Mouse (Mus musculus) heart, embryonic 11.5 days (tissue): ENCODE data around the gene Fam234b. TPM values are rescaled to one million over a fixed set of nuclear protein-coding genes. Genes with fewer than 3 reads are reported as not detected.

ENCODE experiments used
- ATAC-seq: fragments of 200-750 bp; cut with Nextera tagmentation; replicated peaks from 2 replicates; pipeline ENCODE4 v1.8.0; 2017; ENCODE audit warnings: moderate library complexity; ENCODE audit not compliant: insufficient number of reproducible peaks, low FRiP score, low TSS enrichment
- H3K27ac ChIP-seq: fragments of 300-500 bp; sonication (generic); 2 replicates; pipeline ENCODE4 v1.5.1; 2014; ENCODE audit warnings: mild to moderate bottlenecking, low read depth, low read length
- H3K27me3 ChIP-seq: fragments of 300-500 bp; sonication (generic); 2 replicates; pipeline ENCODE4 v1.6.1; 2014; ENCODE audit warnings: mild to moderate bottlenecking, low read length, mixed read lengths; ENCODE audit not compliant: control insufficient read depth, insufficient read depth
- H3K36me3 ChIP-seq: fragments of 300-500 bp; sonication (generic); 2 replicates; pipeline ENCODE4 v1.6.1; 2014; ENCODE audit warnings: mild to moderate bottlenecking, low read length, moderate library complexity, mixed read lengths; ENCODE audit not compliant: control insufficient read depth, insufficient read depth
- H3K4me1 ChIP-seq: fragments of 300-500 bp; sonication (generic); 2 replicates; pipeline ENCODE4 v1.6.1; 2014; ENCODE audit warnings: low read length; ENCODE audit not compliant: control insufficient read depth, insufficient read depth
- H3K4me2 ChIP-seq: fragments of 300-500 bp; sonication (generic); 2 replicates; pipeline ENCODE4 v1.6.1; 2014; ENCODE audit warnings: mild to moderate bottlenecking, moderate library complexity
- H3K4me3 ChIP-seq: fragments of 300-500 bp; sonication (generic); 2 replicates; pipeline ENCODE4 v1.5.1; 2014; ENCODE audit warnings: low read depth, low read length
- H3K9ac ChIP-seq: fragments of 300-500 bp; sonication (generic); 2 replicates; pipeline ENCODE4 v1.6.1; 2014; ENCODE audit warnings: mild to moderate bottlenecking, low read depth, low read length, moderate library complexity
- H3K9me3 ChIP-seq: fragments of 300-500 bp; sonication (generic); replicated peaks from 2 replicates; pipeline ENCODE4 v1.6.1; 2016; ENCODE audit warnings: low read length; ENCODE audit not compliant: control insufficient read depth
- WGBS: fragments of 180-500 bp; shearing (Covaris S2); extraction: QIAGEN DNeasy Blood & Tissue Kit; methylation state at CpG from one replicate; pipeline ENCODE4 v1.1.7; 2014; ENCODE audit not compliant: insufficient replicate concordance; 5-methylcytosine and 5-hydroxymethylcytosine counted together
- polyA plus RNA-seq: library from polyadenylated mRNA; unstranded; fragments of >200 nt; fragmentation: Nextera tagmentation; extraction: Ambion mirVana; gene quantifications from 2 replicates; pipeline ENCODE4 v1.2.1, GENCODE M21; 2014

The Fam234b gene
- polyA plus RNA-seq, 1 experiment from 2014 or later: 11.3 TPM

DNA sequence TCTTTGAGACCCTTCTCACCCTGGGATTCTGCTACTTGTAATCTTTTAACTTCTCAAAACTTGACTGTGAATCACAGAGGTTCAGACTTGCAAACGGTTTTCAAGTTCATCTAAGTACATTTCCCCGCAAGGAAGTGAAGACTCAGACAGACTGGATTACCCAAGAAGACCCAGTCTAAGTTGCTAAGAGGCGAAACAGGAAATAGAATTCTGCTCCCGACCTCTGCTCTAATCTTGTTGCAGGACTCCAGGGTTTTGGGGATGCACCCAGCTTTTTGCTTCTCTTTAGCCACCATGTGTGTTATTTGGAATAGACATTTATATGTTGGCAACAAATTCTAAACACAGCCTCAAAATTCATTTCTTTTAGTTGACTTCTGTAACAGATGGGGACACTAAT, 36.4 kb upstream of the Fam234b start:
- H3K4me3 ChIP-seq: no peak overlapping the region
- H3K4me1 ChIP-seq: peaks cover 16% of the 10 kb centered on the region; the same call in 1 of the 2 replicates
- ATAC-seq: no peak
- H3K27me3 ChIP-seq: no peaks in the 10 kb centered on the region
- no peaks in the 10 kb centered on the region for H3K9me3 ChIP-seq
- H3K9ac ChIP-seq: no peak overlapping the region
- H3K36me3 ChIP-seq: no peaks in the 10 kb centered on the region
- no peak overlapping the region for H3K4me2 ChIP-seq
- no peak overlapping the region for H3K27ac ChIP-seq
- WGBS: 62% methylated on average over 4 of the region's 4 CpGs

DNA sequence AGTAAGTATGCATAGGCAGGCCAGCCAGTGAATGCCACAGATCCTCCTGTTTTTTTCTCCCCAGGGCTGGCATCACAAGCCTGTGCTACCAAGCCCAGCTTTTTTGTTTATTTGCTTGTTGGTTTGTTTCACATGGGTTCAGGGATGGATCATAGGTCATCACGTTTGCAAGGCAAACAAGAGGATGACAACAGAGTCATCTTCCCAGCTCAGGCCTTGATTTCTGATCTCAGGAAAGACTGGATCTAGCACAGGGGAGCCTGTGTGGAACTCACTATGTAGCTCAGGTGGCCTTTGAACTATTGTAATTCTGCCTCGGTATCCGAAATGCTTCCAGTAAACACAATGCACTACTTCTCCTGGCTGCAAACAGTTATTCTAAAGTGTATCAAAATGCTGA, 35.5 kb upstream of the Fam234b start:
- no peak for ATAC-seq
- Histone ChIP-seq H3K36me3 (no peaks in the 10 kb centered on the region), H3K9ac (no peak overlapping the region), H3K4me2 (no peak overlapping the region), H3K9me3 (no peaks in the 10 kb centered on the region), H3K27ac (no peak overlapping the region), H3K4me3 (no peak overlapping the region), H3K27me3 (no peaks in the 10 kb centered on the region), H3K4me1 (peaks cover 15% of the 10 kb centered on the region; the same call in 1 of the 2 replicates)
- 84% methylated on average over 3 of the region's 3 CpGs for WGBS

DNA sequence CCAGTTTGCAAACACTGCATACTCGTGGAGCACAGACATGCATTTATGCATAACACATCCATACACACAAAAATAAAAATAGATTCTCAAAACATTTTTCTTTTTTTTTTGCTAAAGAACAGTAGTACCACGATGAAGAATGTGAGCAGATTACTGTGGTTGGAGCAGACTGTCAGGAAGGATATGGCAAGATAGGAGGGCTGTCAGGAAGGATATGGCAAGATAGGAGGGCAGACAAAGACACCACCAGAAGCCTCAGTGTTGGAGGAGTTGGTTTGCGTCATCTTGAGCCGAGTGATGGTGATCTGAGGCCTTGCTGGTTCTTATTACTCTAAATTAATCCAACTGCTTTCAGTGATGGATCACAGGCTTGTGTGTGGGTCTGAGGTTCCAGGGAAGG, 34.9 kb upstream of the Fam234b start:
- Histone ChIP-seq H3K9ac (no peak overlapping the region), H3K27me3 (no peaks in the 10 kb centered on the region), H3K27ac (peak overlapping the region; percentile 62), H3K4me3 (no peak overlapping the region), H3K4me2 (0 out of 2 replicates have a peak overlapping the region, but pooled peaks have one; percentile 2), H3K4me1 (peaks cover 13% of the 10 kb centered on the region; the same call in 1 of the 2 replicates), H3K36me3 (no peaks in the 10 kb centered on the region), H3K9me3 (no peaks in the 10 kb centered on the region)
- no peak for ATAC-seq
- 53% methylated on average over 4 of the region's 4 CpGs for WGBS

DNA sequence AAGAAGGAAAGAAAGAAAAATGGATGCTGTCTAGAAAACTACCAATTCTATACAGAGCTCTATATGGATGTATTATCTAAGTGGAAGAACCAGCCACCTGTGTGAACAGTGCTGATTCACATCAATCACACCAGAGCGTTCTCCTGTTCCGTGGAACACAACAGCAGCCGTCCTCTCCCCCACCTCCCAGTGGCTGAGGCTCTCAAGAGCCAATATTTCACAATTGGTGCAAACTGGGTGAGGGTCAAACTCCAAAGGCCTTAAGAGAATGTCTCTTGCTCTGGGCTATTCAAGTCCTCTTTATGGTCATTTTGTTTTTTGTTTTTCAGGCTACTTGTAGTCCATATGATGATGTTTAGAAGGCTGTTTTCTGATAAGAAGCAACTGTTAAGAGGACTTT, 32.6 kb upstream of the Fam234b start:
- peak overlapping the region; percentile 24; the same call in 1 of the 2 replicates for H3K4me2 ChIP-seq
- H3K4me3 ChIP-seq: no peak overlapping the region
- no peaks in the 10 kb centered on the region for H3K36me3 ChIP-seq
- H3K27me3 ChIP-seq: no peaks in the 10 kb centered on the region
- no peaks in the 10 kb centered on the region for H3K9me3 ChIP-seq
- peaks cover 13% of the 10 kb centered on the region; the same call in 1 of the 2 replicates for H3K4me1 ChIP-seq
- H3K27ac ChIP-seq: no peak overlapping the region
- no peak for ATAC-seq
- 64% methylated on average over 3 of the region's 3 CpGs for WGBS
- H3K9ac ChIP-seq: no peak overlapping the region

DNA sequence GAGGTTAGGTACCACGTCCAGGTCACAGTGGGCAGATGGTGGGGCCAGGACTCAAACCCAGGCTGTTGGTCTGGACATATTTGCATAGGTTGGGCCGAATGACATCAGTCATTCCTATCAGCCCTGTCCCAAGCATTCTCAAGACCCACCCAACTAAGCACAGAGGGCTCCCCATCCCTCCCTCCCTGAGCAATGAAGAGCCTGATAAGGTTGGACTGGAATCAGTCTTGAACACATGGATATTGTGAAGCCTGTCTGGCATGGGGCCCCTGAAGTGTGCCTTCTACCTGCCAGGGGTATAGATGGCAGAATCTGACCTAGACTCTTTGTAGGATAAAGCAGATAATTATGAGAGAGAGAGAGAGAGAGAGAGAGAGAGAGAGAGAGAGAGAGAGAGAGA, 32.1 kb upstream of the Fam234b start:
- Histone ChIP-seq H3K9ac (no peak overlapping the region), H3K27me3 (no peaks in the 10 kb centered on the region), H3K27ac (0 out of 2 replicates have a peak overlapping the region, but pooled peaks have one; percentile 47), H3K4me2 (peak overlapping the region; percentile 24; the same call in 1 of the 2 replicates), H3K4me3 (no peak overlapping the region), H3K9me3 (no peaks in the 10 kb centered on the region), H3K4me1 (peaks cover 13% of the 10 kb centered on the region; the same call in 1 of the 2 replicates), H3K36me3 (no peaks in the 10 kb centered on the region)
- 63% methylated on average over 2 of the region's 2 CpGs for whole genome bisulfite sequencing
- ATAC-seq: peak; percentile 50; the same call in 1 of the 2 replicates

DNA sequence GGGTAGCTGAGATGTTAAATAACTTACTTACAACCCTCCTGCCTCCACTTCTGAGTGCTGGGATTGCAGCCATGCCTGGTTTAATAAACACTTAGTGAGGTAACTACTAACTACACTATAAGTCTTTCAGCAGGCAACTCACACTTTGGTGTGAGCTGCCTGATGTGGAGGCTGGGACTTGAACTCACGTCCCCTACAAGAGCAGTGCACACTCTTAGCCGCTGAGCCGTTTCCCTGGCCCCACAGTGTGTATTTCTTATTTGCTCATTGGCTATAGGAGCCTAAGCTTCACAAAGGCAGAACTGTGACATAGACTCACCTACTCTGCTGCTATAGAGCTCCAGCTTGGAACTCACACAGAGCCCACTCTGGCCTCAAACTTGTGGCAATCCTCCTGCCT, 31.5 kb upstream of the Fam234b start:
- no peaks in the 10 kb centered on the region for H3K36me3 ChIP-seq
- peak overlapping the region; percentile 75; the same call in 1 of the 2 replicates for H3K4me3 ChIP-seq
- H3K9ac ChIP-seq: peak overlapping the region; percentile 39; the same call in 1 of the 2 replicates
- H3K9me3 ChIP-seq: no peaks in the 10 kb centered on the region
- 82% methylated on average over 3 of the region's 3 CpGs for WGBS
- H3K27ac ChIP-seq: peak overlapping the region; percentile 47; the same call in 1 of the 2 replicates
- no peaks in the 10 kb centered on the region for H3K27me3 ChIP-seq
- peak overlapping the region; percentile 82 for H3K4me2 ChIP-seq
- no peak for ATAC-seq
- H3K4me1 ChIP-seq: peaks cover 13% of the 10 kb centered on the region; the same call in 1 of the 2 replicates

DNA sequence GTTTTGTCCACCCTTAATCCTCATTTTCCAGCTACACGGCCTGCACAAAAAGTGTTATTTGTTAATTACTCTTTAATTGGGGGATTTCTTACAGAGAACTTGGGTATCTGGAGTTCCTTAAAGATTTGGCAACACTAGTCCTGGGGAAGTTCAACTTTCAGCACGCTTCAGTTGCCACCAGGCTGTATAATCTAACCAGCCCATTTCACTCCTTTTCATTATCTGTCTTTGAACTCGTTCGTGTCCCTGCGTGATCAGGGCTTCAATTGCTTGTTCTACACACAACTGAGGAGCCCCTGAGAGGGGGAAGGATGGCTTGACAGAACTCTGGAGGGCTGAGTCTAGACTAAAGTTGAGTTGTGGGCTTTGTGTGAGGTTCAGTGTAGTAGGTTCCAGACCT, 31.1 kb upstream of the Fam234b start:
- Histone ChIP-seq H3K27me3 (no peaks in the 10 kb centered on the region), H3K4me1 (peaks cover 13% of the 10 kb centered on the region; the same call in 1 of the 2 replicates), H3K9me3 (no peaks in the 10 kb centered on the region), H3K4me3 (peak overlapping the region; percentile 75), H3K36me3 (no peaks in the 10 kb centered on the region), H3K9ac (no peak overlapping the region; the same call in 1 of the 2 replicates), H3K4me2 (peak overlapping the region; percentile 82), H3K27ac (peak overlapping the region; percentile 84; the same call in 1 of the 2 replicates)
- 55% methylated on average over 5 of the region's 5 CpGs for WGBS
- no peak for ATAC-seq

DNA sequence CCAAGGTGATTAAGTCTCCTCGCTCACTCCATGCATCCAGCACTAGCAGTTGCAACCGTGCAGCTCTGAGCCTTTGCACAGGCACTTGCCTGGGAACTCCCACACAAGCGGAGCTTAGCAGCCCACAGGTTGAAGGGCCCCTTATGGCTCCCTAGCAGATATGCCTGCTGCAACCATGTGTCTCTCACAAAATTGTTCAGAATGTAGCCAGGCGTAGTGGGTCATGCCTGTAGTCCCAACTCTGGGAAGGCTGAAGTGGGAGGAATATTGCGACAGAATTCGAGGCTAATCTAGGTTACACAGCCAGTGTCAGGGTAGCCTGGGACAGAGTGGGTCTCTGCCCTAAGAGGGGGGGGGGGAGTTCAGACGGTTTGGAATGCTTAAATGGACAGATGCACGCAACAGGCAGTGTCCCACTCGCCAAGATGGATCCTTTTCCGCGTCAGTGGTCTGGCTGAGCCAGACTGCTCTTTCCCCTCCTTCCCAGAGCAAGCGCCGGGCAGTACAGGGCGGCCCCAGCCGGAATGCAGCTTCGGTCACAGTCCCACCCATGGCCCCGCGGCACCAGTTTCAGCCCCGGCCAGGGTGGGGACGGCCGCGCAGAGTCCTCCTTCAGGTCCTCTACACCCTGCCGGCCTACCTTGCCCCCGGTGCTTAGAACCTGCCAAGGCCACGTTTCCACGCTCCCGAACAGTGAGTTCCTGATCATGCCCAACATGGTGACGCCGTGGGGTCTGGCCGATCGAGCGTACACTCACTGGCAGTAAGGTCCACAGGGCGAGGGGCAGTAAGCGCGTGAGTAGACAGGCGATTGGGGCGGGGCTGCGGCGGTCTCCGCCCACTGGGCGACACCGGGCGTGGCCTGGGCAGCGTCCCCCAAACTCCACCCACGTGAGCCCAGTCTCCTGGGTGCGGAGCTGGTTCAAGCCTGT, 30.1 kb upstream of the Fam234b start:
- Histone ChIP-seq H3K4me1 (peaks cover 13% of the 10 kb centered on the region; the same call in 1 of the 2 replicates), H3K9me3 (no peaks in the 10 kb centered on the region), H3K9ac (peak overlapping the region; percentile 90), H3K27me3 (no peaks in the 10 kb centered on the region), H3K36me3 (no peaks in the 10 kb centered on the region), H3K27ac (peak overlapping the region; percentile 84), H3K4me2 (peak overlapping the region; percentile 82), H3K4me3 (peak overlapping the region; percentile 75)
- peak; percentile 92 for ATAC-seq
- WGBS: 3% methylated on average over 44 of the region's 46 CpGs
